Mouse (Mus musculus) heart, postnatal 0 days (tissue): ENCODE measurements around the gene Nupr1. TPM values are rescaled to one million over a fixed set of nuclear protein-coding genes. Genes with fewer than 3 reads are reported as not detected.
"Not testable (repeated sequence)": the region's sequence is repeated elsewhere in the genome, so short reads cannot be mapped to it uniquely, and the experiment has no call there.

Experiments used
- ATAC-seq: fragments of 200-750 bp; cut with Nextera tagmentation; 2 replicates; pipeline ENCODE4 v1.8.0; 2017; ENCODE audit warnings: low read depth, moderate number of reproducible peaks, moderate library complexity; ENCODE audit not compliant: insufficient read depth
- DNase-seq: peaks from one replicate; pipeline ENCODE4 v3.0.0-alpha.2; 2016; ENCODE audit warnings: low spot score
- H3K27ac ChIP-seq: fragments of 300-500 bp; sonication (generic); 2 replicates; pipeline ENCODE4 v1.5.1; 2014; ENCODE audit warnings: low read depth, mild to moderate bottlenecking
- H3K27me3 ChIP-seq: fragments of 300-500 bp; sonication (generic); 2 replicates; pipeline ENCODE4 v1.6.1; 2014; ENCODE audit warnings: low read length, mixed read lengths; ENCODE audit not compliant: control insufficient read depth, insufficient read depth
- H3K36me3 ChIP-seq: fragments of 300-500 bp; sonication (generic); replicated peaks from 2 replicates; pipeline ENCODE4 v1.6.1; 2014; ENCODE audit warnings: low read length, mixed read lengths; ENCODE audit not compliant: control insufficient read depth, insufficient read depth
- H3K4me1 ChIP-seq: fragments of 300-500 bp; sonication (generic); 2 replicates; pipeline ENCODE4 v1.6.1; 2014; ENCODE audit warnings: antibody characterized with exemption; ENCODE audit not compliant: control insufficient read depth, insufficient read depth
- H3K4me2 ChIP-seq: fragments of 300-500 bp; sonication (generic); 2 replicates; pipeline ENCODE4 v1.6.1; 2014; ENCODE audit warnings: low read depth, mild to moderate bottlenecking, low read length, moderate library complexity
- H3K4me3 ChIP-seq: fragments of 300-500 bp; sonication (generic); 2 replicates; pipeline ENCODE4 v1.5.1; 2014; ENCODE audit warnings: low read depth, low read length
- H3K9ac ChIP-seq: fragments of 300-500 bp; sonication (generic); replicated peaks from 2 replicates; pipeline ENCODE4 v1.6.1; 2014; ENCODE audit warnings: low read depth, low read length, mixed read lengths
- H3K9me3 ChIP-seq: fragments of 300-500 bp; sonication (generic); replicated peaks from 2 replicates; pipeline ENCODE4 v1.6.1; 2016; ENCODE audit warnings: low read length; ENCODE audit not compliant: control insufficient read depth
- CTCF ChIP-seq: IDR thresholded peaks from 2 replicates; pipeline ENCODE4 v1.5.1; 2016; ENCODE audit warnings: antibody characterized with exemption, control low read depth, low read depth
- EP300 ChIP-seq: IDR thresholded peaks from 2 replicates; pipeline ENCODE4 v1.6.1; 2016; ENCODE audit warnings: antibody characterized with exemption, low read depth
- WGBS: fragments of 180-500 bp; shearing (Covaris S2); extraction: QIAGEN DNeasy Blood & Tissue Kit; methylation state at CpG from one replicate; pipeline ENCODE4 v1.1.7; 2014; 5-methylcytosine and 5-hydroxymethylcytosine counted together
- polyA plus RNA-seq: library from polyadenylated mRNA; unstranded; fragments of >200 nt; fragmentation: Nextera tagmentation; extraction: Ambion mirVana; gene quantifications from 2 replicates; pipeline ENCODE4 v1.2.1, GENCODE M21; 2015
- total RNA-seq: library from RNA; depleted of rRNA; stranded (reverse); fragments of >200 nt; gene quantifications from 2 replicates; pipeline ENCODE4 v1.2.3, GENCODE M21; 2014; ENCODE audit warnings: low replicate concordance

Nupr1 gene
- total and polyA plus RNA-seq, 2 experiments from 2014 or later, result 1.3 to 8.9 TPM

DNA sequence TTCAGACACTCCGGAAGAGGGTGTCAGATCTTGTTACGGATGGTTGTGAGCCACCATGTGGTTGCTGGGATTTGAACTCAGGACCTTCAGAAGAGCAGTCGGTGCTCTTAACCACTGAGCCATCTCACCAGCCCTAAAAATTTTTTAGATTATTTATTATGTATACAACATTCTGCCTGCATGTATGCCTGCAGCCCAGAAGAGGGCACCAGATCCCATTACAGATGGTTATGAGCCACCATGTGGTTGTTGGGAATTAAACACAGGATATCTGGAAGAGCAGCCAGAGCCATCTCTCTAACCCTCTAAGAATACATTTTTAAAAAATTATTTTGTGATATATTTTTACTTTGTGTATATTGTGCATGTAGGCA is 12.6 kb upstream of the Nupr1 start:
- H3K4me1 ChIP-seq, H3K36me3 ChIP-seq, H3K4me3 ChIP-seq, H3K4me2 ChIP-seq, H3K27me3 ChIP-seq, H3K9ac ChIP-seq, H3K9me3 ChIP-seq: not testable (repeated sequence)
- 44% methylated on average over 3 of the region's 3 CpGs for WGBS
- ATAC-seq (peak; percentile 28; the same call in 1 of the 2 replicates), DNase-seq (peak; percentile 51)
- TF ChIP-seq CTCF, result peak; percentile 83
- 0 out of 2 replicates have a peak overlapping the region, but pooled peaks have one; percentile 6 for H3K27ac ChIP-seq

GRCm38 (mm10) chr7:126642545-126643243 is 12.0 kb upstream of the Nupr1 start:
- Histone ChIP-seq H3K4me3 (no peak overlapping the region), H3K27me3 (no peaks in the 10 kb centered on the region)
- WGBS, result 66% methylated on average over 5 of the region's 5 CpGs

DNA sequence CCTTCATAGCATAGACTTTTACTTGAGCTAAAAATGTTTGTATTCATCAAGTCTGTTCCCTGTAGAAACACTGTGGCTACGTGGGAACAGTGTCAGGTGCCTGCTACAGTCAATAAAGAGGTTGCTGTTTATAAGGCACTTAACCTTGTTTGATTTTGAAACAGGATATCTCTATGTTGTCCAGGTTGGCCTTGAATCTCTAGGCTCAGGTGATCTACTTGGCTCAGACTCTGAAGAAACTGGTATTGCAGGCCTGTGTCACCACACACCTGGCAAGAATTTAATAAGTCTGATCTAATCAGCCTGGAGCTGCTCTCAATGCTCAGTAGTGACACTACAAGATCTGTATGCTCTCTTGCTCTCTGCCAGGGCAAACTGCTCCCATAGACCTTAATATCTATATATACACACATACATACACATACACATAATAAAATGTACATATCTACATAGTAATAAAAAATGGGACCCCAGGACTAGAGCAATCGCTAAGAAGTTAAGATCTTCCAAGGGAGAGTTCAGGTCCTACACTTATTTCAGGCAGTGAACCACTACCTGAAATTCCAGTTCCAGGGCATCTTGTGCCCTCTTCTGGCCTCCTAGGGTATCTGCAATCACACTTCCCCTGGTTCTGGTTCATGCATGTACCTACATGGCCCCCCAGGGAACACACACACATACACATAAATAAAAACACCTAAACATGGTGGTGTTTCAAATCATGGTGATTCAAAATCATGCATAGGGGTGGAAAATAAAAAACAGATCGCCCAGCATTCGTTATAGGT is 6.3 kb upstream of the Nupr1 start:
- H3K27ac ChIP-seq, result no peak overlapping the region
- WGBS, result 11% methylated on average over 4 of the region's 4 CpGs
- H3K9ac ChIP-seq, result no peak overlapping the region
- no peaks in the 10 kb centered on the region for H3K4me1 ChIP-seq
- ATAC-seq (no peak), DNase-seq (peak; percentile 40)
- H3K4me2 ChIP-seq, result no peak overlapping the region
- no peaks in the 10 kb centered on the region for H3K36me3 ChIP-seq
- 0 out of 2 replicates have a peak, but pooled peaks cover 4% of the 10 kb centered on the region for H3K27me3 ChIP-seq
- no peaks in the 10 kb centered on the region for H3K9me3 ChIP-seq
- H3K4me3 ChIP-seq, result no peak overlapping the region
- TF ChIP-seq CTCF (peak; percentile 75), EP300 (no peak)

More at GRCm38 (mm10) chr7:126642545-126643243, 12.0 kb upstream of the Nupr1 start:
- H3K9me3 ChIP-seq, result no peaks in the 10 kb centered on the region
- no peaks in the 10 kb centered on the region for H3K4me1 ChIP-seq
- DNase-seq (no peak), ATAC-seq (no peak)
- no peak overlapping the region for H3K27ac ChIP-seq
- TF ChIP-seq EP300 (no peak), CTCF (peak; percentile 25; the same call in 1 of the 2 replicates)
- no peak overlapping the region for H3K4me2 ChIP-seq
- H3K36me3 ChIP-seq, result no peaks in the 10 kb centered on the region
- H3K9ac ChIP-seq, result no peak overlapping the region

DNA sequence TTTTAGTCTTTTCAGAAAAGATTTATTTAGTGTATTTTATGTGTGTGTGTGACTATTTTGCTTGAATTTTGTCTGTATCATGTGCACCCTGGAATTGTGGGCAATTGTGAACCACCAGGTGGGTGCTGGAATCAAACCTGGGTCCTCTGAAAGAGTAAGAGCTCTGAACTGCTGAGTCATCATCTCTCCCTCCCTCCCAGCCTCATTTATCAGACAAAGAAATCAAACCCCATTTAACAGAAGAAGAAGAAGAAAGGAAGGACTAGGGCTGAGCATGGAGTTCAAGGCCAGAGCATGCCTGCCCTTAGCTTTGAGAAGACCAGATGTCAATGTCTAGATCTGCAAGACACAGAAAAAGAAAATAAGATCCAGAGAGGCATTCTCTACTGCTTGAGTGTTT is 4.7 kb upstream of the Nupr1 start:
- Histone ChIP-seq H3K9ac (no peak overlapping the region), H3K4me2 (no peak overlapping the region), H3K9me3 (no peaks in the 10 kb centered on the region), H3K27ac (no peak overlapping the region), H3K4me1 (no peaks in the 10 kb centered on the region), H3K4me3 (no peak overlapping the region), H3K36me3 (no peaks in the 10 kb centered on the region), H3K27me3 (0 out of 2 replicates have a peak, but pooled peaks cover 4% of the 10 kb centered on the region)
- no peak for ATAC-seq
- TF ChIP-seq CTCF (no peak), EP300 (no peak)
- no peak for DNase-seq

- Histone ChIP-seq H3K4me3 (no peak overlapping the region), H3K4me1 (no peaks in the 10 kb centered on the region), H3K27me3 (0 out of 2 replicates have a peak, but pooled peaks cover 4% of the 10 kb centered on the region), H3K9me3 (no peaks in the 10 kb centered on the region), H3K9ac (no peak overlapping the region), H3K4me2 (no peak overlapping the region), H3K27ac (no peak overlapping the region), H3K36me3 (no peaks in the 10 kb centered on the region)
- ATAC-seq, result no peak
- no peak for TF ChIP-seq CTCF
- no peak for TF ChIP-seq EP300
- WGBS, result 42% methylated on average over 2 of the region's 2 CpGs
- no peak for DNase-seq
Observed at GRCm38 (mm10) chr7:126632478-126632877, 1.8 kb upstream of the Nupr1 start.
